Mouse (Mus musculus): ENCODE data around the gene Foxp1. TPM values are rescaled to one million over a fixed set of nuclear protein-coding genes. Genes with fewer than 3 reads are reported as not detected.

Foxp1 gene
- 10 to 100 TPM; 29.4 to 32.8 TPM for total RNA-seq (2021)
- long read RNA-seq, experiment 1, partial matches to known transcripts = 2 of 7 reads
- long read RNA-seq, experiment 1, other reads (novel, unspliced or antisense) = 3 of 7 reads
- long read RNA-seq, experiment 2, partial matches to known transcripts = 0 of 7 reads
- long read RNA-seq, experiment 2, other reads (novel, unspliced or antisense) = 6 of 7 reads

DNA sequence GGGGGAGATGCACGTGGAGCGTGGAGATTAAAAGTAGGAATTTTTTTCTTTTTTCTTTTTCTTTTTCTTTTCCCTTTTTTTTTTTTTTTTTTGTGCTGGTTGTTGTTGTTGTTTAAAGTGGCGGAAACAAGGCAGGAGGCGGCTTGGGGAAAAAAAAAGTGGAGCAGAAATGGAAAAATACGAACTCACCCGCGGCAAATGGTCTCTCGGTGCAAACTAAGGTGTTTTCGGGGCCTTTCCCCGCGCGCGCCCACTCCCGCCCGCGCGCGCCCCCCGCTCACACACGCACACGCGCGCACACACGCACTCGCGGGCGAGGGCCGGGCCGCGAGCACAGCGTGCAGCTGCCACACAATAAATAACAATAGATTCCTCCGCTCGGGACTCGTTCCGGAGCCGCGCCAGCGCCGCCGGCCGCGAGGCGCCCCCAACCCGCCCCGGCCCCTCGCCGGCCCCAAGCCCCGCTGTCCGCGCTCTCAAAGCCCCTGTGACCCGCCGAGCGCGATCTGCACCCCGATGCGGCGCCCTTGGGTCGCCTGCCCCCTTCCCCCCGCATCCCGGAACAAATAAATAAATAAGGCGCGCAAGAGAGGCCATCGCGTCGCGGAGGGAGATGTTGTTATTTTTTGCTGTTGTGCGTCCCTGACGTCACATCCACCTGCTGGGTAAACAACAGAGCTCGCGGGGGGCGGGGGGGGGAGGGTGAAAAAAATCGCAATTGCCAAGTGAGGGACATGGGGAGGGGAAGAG is at the start of gene Foxp1:
Foxp1 (minus strand) TSS at position 363 of the 750 bp plus-strand sequence.
- peak; percentile 87 to 91 for DNase-seq

DNA sequence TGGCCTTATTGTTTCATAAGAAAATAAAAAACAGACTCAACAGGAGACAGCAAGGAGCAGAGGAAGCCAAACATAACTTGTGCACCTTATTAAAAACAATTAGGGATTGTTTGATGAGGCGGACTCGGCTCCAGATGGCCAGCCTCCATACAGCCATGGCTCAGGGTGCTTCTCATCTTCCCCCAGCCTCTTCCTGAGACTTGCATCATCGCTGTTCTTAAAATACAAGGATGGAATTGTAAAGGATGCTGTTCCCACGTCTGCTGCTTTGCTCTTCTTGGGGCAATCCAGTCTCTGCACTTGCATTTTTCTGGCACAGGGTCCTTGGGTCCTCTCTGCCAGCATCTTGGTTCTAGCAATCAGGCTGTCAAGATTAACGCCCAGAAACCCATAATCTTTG is 49.5 kb upstream of the Foxp1 start:
- DNase-seq = no peak

DNA sequence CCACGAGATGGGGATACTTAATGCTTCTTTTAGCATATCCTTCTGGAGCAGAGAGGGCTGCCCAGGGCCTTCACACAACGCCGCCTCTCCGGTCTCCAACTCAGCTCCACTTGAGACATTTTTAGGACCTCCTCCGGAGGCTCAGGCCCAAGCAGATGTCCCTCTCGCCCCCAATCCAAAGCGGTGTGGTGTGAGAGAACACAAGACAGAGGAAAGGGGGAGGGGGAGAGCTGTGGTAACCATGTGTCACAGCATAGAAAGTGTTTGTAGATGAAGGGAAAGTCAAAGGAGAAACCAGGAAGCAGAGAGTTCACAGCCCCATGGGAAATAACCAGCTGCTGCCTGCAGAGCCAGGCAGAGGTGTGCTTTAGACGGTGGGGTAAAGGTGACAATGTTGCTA is 44.4 kb upstream of the Foxp1 start:
- DNase-seq = no peak

DNA sequence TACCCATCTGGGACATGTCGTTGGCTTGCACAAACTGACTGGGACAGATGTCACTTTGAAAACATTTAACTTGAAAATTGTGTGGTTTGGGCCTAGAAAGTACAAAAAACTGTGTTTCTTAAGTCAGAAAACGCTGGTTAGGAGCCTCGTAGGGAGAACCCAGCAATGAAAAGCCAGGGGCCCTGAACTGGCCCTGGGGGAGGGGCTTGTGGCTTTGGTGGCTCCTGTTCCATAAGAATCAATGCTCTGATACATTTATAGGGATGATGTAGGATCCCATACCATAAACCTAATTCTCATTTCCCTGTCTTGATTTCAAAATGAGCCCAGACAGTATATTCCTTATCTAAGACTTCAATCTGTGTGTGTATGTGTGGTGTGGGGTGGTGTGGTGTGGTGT is 42.2 kb upstream of the Foxp1 start:
- no peak for DNase-seq

DNA sequence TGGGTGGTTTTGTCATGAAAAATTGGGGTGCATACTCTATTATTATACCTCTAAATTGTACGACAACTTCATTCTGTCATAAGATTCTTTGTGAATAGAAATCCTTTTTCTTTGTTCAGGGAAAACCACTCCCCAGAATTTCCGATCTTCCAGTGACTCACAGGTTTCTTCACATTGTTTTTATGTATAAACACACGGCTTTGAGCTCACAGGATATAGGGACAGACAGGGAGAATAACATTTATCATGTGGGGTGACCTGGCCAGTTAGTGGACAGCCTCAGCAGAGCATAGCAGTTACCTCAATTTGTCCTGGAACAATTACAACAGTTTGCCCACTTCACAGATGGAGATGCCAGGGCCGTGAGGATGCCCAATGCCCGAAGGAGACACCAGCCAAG is 34.4 kb upstream of the Foxp1 start:
- no peak for DNase-seq

DNA sequence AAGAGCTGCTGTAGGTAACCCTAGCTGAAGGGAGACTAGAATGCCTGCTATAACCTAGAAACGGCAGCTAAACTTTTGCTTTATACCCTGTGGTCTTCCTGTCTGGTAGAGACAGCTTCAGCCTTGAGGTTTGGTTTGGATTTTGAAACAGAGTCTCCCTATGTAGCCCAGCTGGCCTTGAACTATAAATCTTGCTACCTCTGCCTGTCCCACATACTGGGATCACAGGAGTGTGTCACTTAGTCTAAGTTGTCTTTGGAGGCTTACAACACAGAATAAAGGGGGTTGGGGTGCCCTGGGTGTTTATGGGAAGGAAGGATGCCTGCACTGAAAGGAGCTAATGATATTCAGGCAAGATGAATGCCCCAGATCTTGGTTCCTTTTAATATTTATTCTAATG is 30.3 kb upstream of the Foxp1 start:
- DNase-seq = no peak

DNA sequence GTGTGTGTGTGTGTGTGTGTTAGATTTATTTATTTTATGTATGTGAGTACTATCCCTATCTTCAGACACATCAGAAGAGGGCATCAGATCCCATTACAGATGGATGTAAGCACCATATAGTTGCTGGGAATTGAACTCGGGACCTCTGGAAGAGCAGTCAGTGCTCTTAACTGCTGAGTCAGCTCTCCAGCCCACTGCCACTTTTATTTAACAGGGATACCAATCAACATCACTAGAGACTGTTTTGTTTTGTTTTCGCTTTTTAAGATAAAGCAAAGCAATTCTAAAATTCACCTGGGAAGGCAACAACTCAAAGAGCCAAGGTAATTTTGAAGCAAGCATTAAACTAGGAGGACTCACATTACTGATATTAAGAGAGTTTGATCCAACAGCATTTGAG is 23.9 kb upstream of the Foxp1 start:
- no peak for DNase-seq

DNA sequence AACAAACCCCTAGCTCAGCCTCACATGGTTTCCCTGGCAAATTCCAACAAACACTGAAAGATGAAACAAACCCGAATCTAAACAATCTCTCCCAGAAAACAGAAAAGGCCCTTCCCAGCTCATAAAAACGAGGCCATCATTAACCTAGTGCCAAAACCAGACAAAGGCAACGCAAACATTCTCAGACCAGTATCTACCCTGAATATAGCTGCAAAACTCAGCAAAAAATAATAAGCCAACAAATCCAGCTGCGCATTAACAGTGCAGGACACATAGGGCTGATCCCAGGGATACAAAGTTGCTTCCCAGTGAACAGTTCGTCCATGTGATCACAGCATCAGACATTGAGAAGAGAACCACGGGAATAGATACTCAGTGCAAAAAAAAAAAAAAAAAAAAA is 22.9 kb upstream of the Foxp1 start:
- DNase-seq = no peak

DNA sequence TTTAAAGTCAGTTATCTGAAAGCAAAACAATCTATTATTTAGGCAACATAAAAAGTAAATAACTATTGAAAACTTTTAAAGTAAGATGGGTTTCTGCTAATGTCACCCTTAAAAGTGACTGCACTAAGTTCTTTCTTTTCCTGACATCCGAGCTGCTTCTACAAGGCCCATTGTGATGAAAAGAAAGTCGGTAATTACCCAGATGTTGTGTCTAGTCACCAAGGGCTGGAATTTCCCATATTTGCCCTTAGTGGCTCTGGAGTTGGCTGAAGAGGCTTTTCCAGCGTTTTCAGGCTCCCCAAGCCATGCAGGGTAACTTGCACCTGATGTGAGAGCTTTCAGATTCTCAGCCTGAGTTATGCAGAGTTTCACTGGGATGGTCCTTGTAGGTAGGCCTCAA is 18.6 kb upstream of the Foxp1 start:
- no peak for DNase-seq

DNA sequence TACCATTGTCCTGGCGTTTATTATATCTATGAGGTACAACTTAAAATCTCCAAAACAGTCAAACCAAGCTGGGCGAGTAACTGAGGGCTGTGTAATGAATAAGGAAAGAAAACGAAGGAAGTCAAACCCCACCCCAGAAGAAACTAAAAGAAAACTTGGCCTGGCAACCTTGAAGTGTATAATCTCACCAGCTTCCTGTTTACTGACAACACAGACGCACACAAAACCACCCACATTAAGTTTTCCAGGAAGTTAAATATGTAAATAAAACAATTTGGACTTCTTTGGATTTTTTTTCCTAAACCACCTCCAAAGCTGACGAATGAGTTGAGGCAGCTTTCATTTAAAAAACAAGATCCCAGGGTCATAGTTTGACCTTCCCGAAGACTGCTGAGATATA is 18.1 kb upstream of the Foxp1 start:
- no peak for DNase-seq

DNA sequence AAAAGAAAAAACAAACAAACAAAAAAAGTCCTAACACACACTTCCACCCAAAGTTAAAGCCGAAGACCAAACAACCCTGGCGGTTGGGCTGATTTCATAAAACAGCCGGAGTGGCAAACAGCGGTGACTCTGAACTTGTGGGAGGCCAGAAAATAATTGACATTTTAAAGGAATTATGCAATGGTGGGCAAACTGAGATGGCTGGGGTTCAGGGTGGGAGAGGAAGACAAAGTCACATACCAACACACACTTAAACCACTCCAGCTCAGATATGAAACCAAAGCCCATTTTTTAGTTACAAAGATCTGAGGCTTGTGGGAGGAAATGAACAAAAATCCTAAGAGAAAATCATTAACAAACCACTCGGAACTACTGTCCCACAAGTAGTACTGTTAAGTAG is 17.6 kb upstream of the Foxp1 start:
- DNase-seq = no peak

DNA sequence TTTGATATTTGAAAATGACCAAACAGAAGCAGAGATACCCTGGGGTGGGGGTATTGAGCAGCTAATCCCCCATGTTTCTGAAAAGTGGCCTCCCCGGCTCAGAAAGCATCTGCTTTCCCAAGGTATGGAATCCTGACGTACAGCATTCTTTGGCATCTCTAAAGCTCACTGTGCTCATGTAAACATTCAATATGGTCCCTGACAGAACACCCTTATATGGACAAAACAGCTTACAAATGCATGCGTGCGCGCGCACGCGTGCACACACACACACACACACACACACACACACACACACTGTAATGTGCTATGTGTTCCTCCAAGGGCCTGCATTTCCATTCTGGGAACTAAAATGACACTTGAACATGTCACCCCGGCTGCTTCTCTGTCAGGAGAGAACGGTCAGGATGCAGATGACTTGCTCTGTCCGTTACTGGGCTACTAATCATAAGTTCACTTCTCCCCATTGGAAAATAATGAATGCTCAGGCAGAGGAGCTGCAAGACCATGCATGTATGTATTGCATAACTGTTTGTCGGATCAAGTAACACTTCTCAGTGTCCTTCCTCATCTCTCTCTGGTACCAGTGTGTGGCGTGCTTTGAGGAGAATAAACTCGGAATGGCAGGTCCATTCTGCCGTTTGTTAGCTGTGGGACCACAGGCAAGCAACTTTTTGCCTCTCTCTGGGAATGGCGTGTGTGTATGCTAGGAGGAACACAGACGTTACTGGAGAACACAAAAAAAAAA is 15.8 kb upstream of the Foxp1 start:
- DNase-seq = no peak

DNA sequence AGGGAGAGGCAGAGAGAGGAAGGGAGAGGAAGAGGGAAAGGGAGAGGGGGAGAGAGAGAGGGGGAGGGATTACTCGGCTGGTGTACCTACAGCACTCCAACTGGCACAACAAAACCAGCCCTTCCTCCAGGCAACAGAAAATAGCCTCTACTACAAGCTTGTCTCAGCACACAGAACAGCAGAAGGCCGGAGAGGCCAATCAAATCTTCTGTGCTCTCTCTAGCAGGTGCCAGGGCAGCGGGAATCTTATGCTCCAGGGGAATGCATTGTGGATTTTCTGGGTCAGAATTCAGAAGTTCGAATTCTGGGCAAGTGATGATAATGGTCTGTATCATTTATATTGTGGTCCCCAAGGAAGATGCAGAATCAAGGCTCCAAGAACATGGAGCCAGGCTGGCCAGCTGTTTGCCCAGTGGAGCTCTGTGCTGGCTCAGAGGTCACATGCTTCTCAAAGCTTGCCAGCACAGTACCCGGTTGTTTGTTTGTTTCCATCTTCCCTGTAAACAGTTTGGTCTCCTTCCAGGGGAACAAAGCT is 11.8 kb upstream of the Foxp1 start:
- DNase-seq = no peak

DNA sequence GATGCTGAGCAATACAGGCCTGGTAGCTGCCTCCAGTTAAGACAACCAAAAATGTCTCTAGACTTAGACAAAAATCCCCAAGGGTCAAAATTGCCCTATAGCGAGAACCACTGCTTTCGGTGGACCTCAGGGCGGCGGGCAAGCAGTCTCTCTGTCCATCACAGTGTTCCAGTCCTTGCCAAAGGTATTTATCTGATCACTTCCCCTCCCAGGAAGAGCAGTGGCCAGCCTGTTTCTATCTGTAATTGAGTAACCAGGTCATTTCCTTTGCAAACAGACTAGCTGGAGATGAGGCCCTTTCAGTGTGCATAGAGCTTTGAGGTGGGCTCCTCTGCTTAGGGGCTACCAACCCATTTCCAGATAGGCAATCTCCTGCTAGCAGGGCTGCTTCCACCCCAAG is 9.9 kb upstream of the Foxp1 start:
- DNase-seq = no peak

DNA sequence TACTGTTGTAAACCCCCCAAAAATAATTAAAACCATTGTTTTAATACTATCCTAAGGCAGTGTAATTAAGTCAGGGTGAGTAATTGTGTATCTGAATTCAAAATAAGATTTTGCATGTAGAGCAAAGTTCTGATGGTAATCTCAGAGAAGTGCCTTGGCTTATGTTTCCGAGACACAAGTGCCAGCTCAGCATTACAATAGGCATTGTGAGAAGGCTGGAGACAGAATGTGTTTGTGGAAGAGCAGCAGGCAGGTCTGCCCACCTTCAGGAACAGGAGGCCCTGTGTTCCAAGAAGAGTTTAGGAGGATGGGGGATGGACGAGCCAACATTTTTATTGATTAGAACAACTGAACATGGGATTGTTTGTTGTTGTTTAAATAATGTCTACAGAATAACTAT is 6.5 kb upstream of the Foxp1 start:
- no peak for DNase-seq

DNA sequence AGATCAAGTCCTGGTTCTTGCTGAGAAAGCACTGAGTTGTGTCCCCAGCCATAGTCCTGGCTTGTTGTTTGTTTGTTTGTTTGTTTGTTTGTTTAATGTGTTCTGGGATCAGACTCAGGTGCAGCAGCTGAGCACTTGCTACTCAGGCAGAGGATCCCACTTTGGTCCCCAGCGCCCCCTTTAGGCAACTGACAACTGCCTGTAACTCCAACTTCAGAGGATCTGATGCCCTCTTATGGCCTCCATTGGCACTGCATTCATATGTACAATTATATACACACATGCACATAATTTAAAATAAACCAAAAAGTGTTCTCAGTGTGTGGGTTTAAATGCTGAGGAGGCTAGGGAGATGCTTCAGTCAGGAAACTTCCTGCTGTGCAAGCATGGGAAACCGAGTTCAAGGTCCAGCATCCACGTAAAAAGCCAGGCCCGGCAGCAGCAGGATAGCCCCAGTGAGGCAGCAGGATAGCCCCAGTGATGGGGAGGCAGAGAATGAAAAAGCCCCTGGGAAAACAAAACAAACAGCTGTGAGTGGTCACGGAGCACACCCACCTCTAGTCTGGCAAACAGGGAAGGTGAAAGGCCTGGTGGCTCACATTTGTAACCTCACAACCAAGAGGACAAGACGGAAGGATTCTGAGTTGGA is 5.1 kb upstream of the Foxp1 start:
- DNase-seq = no peak

DNA sequence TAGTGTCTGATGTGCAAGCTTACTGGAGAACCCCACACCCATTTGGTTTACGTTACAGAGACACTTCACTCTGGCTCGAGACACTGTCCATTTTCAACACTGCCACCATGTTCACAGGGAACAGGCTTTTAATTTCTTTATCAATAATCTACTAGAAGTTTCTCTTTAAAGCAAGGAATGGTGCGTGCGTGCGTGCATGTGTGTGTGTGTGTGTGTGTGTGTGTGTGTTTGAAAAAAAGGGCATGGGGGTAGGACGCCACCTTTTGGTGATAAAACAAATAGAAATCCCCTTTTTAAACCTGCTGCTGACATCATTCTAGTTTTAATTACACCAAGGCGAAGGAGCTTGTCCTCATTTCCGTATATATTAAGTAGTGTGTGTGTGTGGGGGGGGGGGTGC is 2.8 kb upstream of the Foxp1 start:
- peak; percentile 15 to 47 for DNase-seq

DNA sequence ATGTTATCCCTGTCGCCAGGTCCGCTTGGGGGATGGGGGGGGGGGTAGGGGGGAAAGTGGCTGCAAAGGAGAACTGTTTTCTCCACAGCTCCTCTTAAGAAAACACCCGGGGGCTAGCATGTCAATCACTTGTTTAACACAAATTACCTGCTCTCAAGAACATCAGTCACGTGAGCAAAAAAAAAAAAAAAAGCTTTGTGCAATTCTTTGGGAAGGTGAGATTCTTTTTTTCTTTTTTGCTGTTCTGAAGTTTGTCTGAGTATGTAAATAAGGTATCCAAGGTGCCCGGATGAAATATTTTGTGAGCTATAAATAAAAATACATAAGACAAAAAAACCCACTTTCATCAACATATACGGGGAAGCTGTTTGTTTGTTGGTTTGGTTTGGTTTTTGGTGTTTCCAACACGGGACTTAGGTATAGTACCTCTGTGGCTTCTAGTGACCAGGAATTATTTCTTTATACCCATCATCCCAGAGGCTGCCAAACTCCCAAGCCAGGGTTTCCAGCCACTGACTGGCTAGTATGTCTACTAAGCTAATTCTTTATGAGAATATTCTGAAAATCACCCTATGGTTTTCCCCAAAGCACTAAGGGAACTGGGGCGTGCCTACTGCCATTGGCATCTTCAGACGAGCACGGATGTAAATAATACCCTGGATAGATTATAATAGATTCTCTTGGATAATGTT is 1.3 kb upstream of the Foxp1 start:
- no peak for DNase-seq

DNA sequence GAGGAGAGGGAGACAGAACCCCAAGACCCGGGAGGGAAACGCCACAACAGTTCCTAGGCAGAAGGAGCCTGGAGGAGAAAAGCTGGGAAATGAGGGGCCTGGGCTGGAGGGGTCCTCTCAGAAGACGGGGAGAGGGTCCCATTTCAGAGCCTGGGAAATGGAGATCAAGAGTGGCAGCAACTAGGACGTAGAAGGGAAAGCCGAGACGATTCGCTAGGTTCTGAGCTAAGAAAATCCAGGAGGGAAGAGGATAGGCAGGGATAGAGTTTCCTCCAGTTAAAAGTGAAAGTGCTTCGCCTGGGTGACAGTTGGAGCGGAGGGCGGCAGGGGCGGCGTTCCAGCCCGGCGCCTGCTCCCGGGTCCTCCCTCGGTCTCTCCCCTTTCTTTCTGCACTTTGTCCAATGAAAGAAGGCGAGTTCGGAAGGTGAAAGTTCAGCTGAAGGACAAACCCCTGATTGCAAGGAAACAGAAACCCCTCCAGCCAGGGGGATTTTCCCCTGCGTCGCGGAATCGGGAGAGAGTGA is 650 bp upstream of the Foxp1 start:
- DNase-seq = peak; percentile 85 to 91

DNA sequence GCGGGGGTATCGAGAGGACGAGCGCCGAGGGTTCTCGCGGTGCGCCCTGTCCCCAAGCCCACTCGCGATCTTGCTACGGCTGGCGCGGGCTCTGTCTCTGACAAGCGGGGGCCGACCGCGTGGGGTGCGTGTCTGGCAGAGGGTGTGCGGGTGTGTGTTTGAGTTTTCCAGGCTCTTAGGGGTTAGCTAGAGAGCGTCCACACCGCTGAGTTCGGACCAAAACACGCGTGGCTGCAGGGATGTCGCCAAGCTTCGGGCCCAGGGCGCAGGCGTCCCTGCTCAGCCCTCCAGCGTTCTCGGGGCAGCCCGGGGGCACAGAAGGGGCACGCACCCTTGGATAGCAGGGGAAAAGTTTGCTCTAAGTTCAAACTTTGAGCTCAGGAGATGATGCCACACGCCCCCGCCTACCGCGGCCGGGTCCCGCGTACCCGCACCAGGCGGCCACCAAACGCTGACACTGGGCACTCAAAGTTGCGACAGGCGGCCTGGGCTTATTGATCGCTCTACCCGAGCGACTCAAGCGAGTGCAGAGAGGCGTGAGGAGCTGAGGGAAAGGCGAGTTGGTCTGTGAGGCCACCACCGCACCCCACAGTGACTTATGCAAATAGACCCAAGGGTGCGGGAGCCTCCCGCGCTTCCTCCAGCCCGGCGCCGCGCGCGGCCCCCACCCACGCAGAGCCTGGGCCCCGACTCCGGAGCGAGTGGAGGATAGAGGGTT is 721 bp downstream of the Foxp1 start:
- DNase-seq = peak; percentile 54 to 77

DNA sequence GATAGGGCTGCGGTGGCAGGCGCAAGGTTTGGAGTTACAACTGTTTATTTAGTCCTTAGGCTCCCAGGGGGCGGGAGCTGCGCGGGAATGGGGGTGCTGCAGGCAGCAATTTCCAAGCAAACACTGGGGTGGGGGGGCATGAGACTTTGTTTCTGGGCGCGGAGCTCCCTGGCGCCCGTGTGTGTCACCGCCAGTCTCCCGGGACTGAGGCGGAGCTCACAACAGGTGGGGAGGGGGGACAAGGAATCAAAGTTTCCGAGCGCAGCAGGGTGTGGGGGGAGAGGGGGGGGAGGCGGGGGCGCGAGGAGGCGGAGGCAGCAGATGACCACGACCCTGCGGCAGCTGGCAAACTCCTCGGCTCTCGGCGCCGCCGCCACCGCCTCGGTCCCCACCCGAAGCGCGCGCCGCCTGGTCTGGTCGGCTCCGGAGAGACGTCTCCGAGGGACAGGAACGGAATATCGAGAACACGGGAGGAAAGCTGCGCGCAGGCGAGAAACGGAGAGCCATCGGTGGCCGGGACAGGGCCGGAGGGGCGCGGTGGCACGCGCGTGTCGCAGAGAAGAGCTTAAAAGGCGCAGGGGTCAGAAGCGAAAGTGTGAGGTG is 1.4 kb downstream of the Foxp1 start:
- DNase-seq = peak; percentile 80
